In the genomic region with DNA sequence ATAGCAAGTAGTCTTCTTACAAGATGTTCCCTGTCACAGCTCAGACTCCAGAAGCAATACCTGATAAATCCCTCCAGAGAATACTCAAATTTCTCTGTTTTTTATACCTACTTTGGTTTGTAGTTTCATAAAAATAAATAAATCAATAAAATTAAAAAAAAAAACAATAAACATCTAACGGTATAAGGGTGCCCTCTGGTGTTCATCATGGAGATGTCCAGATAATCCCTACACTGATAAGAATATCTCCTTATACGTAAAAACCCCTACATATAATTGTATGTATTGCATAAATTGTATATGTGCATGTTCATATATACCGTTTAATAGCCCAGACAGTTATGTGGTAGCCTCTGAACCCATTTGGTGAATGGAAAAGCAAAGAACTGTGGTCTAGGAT, we compare ENCODE assay signal across 16 mouse cellular contexts.
DNase-seq lines count a peak whose midpoint lies in the region; ATAC-seq and TF ChIP-seq lines count a peak whose summit lies in the region.
"Had no signal": no experiment of that assay in that cellular context is flagged by ENCODE, and none has a peak within 500 bp of the region (broad histone marks: within the 10 kb centered on the region; RNA-seq: fewer than 3 reads in every experiment).

No protein-coding gene starts in this region.

- H3K4me2 ChIP-seq in hindbrain, postnatal 0 days (ENCODE audit: low read depth, low read length) = no peak overlapping the region
- H3K4me2 ChIP-seq in midbrain, postnatal 0 days (ENCODE audit: low read depth, low read length, poor library complexity, severe bottlenecking) = no peak overlapping the region
- no peak overlapping the region for H3K4me2 ChIP-seq in midbrain, embryonic 13.5 days (replicated peaks)
- H3K4me2 ChIP-seq: embryonic facial prominence, embryonic 15.5 days had no signal

- TF ChIP-seq EP300 in MEL (IDR thresholded peaks at IDR 0.05; ENCODE audit: low read depth in 1 of 2, low read length in 2 of 2) = no peak

- H3K4me1 ChIP-seq in hindbrain, postnatal 0 days (ENCODE audit: insufficient read depth, low read length) = no peaks in the 10 kb centered on the region
- H3K4me1 ChIP-seq in hindbrain, embryonic 10.5 days (replicated peaks) = no peaks in the 10 kb centered on the region
- no peaks in the 10 kb centered on the region for H3K4me1 ChIP-seq in midbrain, postnatal 0 days (ENCODE audit: insufficient read depth, low read length)
- no peaks in the 10 kb centered on the region for H3K4me1 ChIP-seq in midbrain, embryonic 13.5 days (replicated peaks)
- no peaks in the 10 kb centered on the region for H3K4me1 ChIP-seq in MEL (ENCODE audit: control insufficient read depth in 1 of 2, insufficient read depth in 2 of 2, low read length in 2 of 2)
- H3K4me1 ChIP-seq: embryonic facial prominence, embryonic 15.5 days; forebrain, embryonic 10.5 days had no signal

- peak; percentile 84 for TF ChIP-seq RAD21 in MEL (IDR thresholded peaks at IDR 0.05; ENCODE audit: low read depth, low read length)

- no peak for ATAC-seq in hindbrain, postnatal 0 days
- ATAC-seq in midbrain, postnatal 0 days (ENCODE audit: low FRiP score) = no peak
- ATAC-seq in midbrain, embryonic 13.5 days = no peak
- ATAC-seq: liver, postnatal 0 days had no signal

- 27% methylated on average over 3 of the region's 3 CpGs for WGBS in hindbrain, postnatal 0 days
- WGBS in hindbrain, embryonic 10.5 days = 21% methylated on average over 3 of the region's 3 CpGs
- WGBS in midbrain, postnatal 0 days = 29% methylated on average over 3 of the region's 3 CpGs
- 29% methylated on average over 3 of the region's 3 CpGs for WGBS in midbrain, embryonic 13.5 days

- no peaks in the 10 kb centered on the region for H3K36me3 ChIP-seq in hindbrain, postnatal 0 days (ENCODE audit: insufficient read depth, low read length)
- no peaks in the 10 kb centered on the region for H3K36me3 ChIP-seq in hindbrain, embryonic 10.5 days
- H3K36me3 ChIP-seq in midbrain, postnatal 0 days (ENCODE audit: insufficient read depth, low read length) = no peaks in the 10 kb centered on the region
- no peaks in the 10 kb centered on the region for H3K36me3 ChIP-seq in midbrain, embryonic 13.5 days
- no peaks in the 10 kb centered on the region for H3K36me3 ChIP-seq in MEL (ENCODE audit: control insufficient read depth in 1 of 2, insufficient read depth in 2 of 2, low read length in 2 of 2)
- H3K36me3 ChIP-seq: embryonic facial prominence, embryonic 15.5 days; forebrain, embryonic 10.5 days had no signal

- H3K27me3 ChIP-seq in hindbrain, postnatal 0 days (ENCODE audit: insufficient read depth, low read length) = no peaks in the 10 kb centered on the region
- H3K27me3 ChIP-seq in hindbrain, embryonic 10.5 days (ENCODE audit: insufficient read depth, poor library complexity, severe bottlenecking) = no peaks in the 10 kb centered on the region
- H3K27me3 ChIP-seq in midbrain, postnatal 0 days (ENCODE audit: insufficient read depth, low read length) = no peaks in the 10 kb centered on the region
- no peaks in the 10 kb centered on the region for H3K27me3 ChIP-seq in midbrain, embryonic 13.5 days
- H3K27me3 ChIP-seq in MEL (ENCODE audit: control insufficient read depth in 1 of 2, insufficient read depth in 2 of 2, low read length in 2 of 2) = no peaks in the 10 kb centered on the region
- H3K27me3 ChIP-seq: embryonic facial prominence, embryonic 15.5 days had no signal

- peak; percentile 10 for DNase-seq in hindbrain, postnatal 0 days (ENCODE audit: low spot score)
- no peak for DNase-seq in hindbrain, embryonic 10.5 days (ENCODE audit: low spot score)
- DNase-seq in midbrain, postnatal 0 days (ENCODE audit: low spot score) = peak; percentile 11
- peak; percentile 30 for DNase-seq in MEL (ENCODE audit: low read depth, low spot score)
- peak; percentile 0 for DNase-seq in induced T-regulatory cell, adult 2 months (ENCODE audit: low read depth)
- DNase-seq in cerebellum, adult 9-10 months = no peak
- no peak for DNase-seq in urinary bladder, postnatal 25 days (ENCODE audit: low spot score)
- DNase-seq: cerebellum, postnatal 36 days; kidney, adult 18-20 months; kidney, postnatal 25 days; liver, postnatal 0 days; right cerebral cortex, postnatal 4 days; thymus, postnatal 25 days had no signal

- H3K4me3 ChIP-seq in hindbrain, postnatal 0 days (ENCODE audit: low read length) = no peak overlapping the region
- H3K4me3 ChIP-seq in hindbrain, embryonic 10.5 days = no peak overlapping the region
- H3K4me3 ChIP-seq in midbrain, postnatal 0 days (ENCODE audit: low read depth, low read length) = no peak overlapping the region
- no peak overlapping the region for H3K4me3 ChIP-seq in midbrain, embryonic 13.5 days (replicated peaks)
- H3K4me3 ChIP-seq in MEL (ENCODE audit: control insufficient read depth in 1 of 2, insufficient read depth in 1 of 2, low read depth in 2 of 2, low read length in 2 of 2) = no peak overlapping the region
- H3K4me3 ChIP-seq: embryonic facial prominence, embryonic 15.5 days; forebrain, embryonic 10.5 days had no signal

- H3K27ac ChIP-seq in hindbrain, postnatal 0 days = no peak overlapping the region
- H3K27ac ChIP-seq in hindbrain, embryonic 10.5 days = no peak overlapping the region
- no peak overlapping the region for H3K27ac ChIP-seq in midbrain, postnatal 0 days (ENCODE audit: low read depth, low read length)
- no peak overlapping the region for H3K27ac ChIP-seq in midbrain, embryonic 13.5 days
- H3K27ac ChIP-seq in MEL (ENCODE audit: control insufficient read depth, low read depth, low read length) = no peak overlapping the region
- H3K27ac ChIP-seq: embryonic facial prominence, embryonic 15.5 days; forebrain, embryonic 10.5 days had no signal

- H3K79me2 ChIP-seq in MEL (ENCODE audit: control insufficient read depth, insufficient read depth, low read length, poor library complexity) = no peaks in the 10 kb centered on the region

- TF ChIP-seq POLR2A in MEL (IDR thresholded peaks at IDR 0.05; ENCODE audit: control insufficient read depth in 1 of 2, insufficient read depth in 1 of 2, low read depth in 1 of 2, low read length in 2 of 2, poor library complexity in 1 of 2) = no peak

- no peak overlapping the region for H3K9ac ChIP-seq in hindbrain, postnatal 0 days (replicated peaks; ENCODE audit: low read length)
- no peak overlapping the region for H3K9ac ChIP-seq in midbrain, postnatal 0 days (replicated peaks; ENCODE audit: low read length, poor library complexity, severe bottlenecking)
- no peak overlapping the region for H3K9ac ChIP-seq in midbrain, embryonic 13.5 days (replicated peaks)
- no peak overlapping the region for H3K9ac ChIP-seq in MEL (ENCODE audit: control insufficient read depth, low read depth, low read length, poor library complexity, severe bottlenecking)
- H3K9ac ChIP-seq: embryonic facial prominence, embryonic 15.5 days; liver, postnatal 0 days had no signal

- peak; percentile 51 for TF ChIP-seq CTCF in hindbrain, postnatal 0 days (IDR thresholded peaks at IDR 0.05; ENCODE audit: low read depth)
- TF ChIP-seq CTCF in midbrain, postnatal 0 days (IDR thresholded peaks at IDR 0.05) = peak; percentile 67
- peak in 2 of 3 experiments; percentile 5 to 53; a peak in 3 of 6 replicates for TF ChIP-seq CTCF in MEL (IDR thresholded peaks at IDR 0.05 in 2 of 3, conservative IDR thresholded peaks at IDR 0.05 in 1 of 3; ENCODE audit: control insufficient read depth in 1 of 3, insufficient read depth in 1 of 3, low read depth in 2 of 3, low read length in 3 of 3, poor library complexity in 1 of 3, severe bottlenecking in 1 of 3)

- H3K9me3 ChIP-seq in hindbrain, postnatal 0 days (ENCODE audit: low read length) = no peaks in the 10 kb centered on the region
- H3K9me3 ChIP-seq in hindbrain, embryonic 10.5 days = no peaks in the 10 kb centered on the region
- H3K9me3 ChIP-seq in midbrain, postnatal 0 days (ENCODE audit: low read length) = no peaks in the 10 kb centered on the region
- no peaks in the 10 kb centered on the region for H3K9me3 ChIP-seq in midbrain, embryonic 13.5 days
- no peaks in the 10 kb centered on the region for H3K9me3 ChIP-seq in MEL (replicated peaks; ENCODE audit: insufficient read depth, low read length)
- H3K9me3 ChIP-seq: embryonic facial prominence, embryonic 15.5 days; forebrain, embryonic 10.5 days had no signal

TF ChIP-seq in MEL, 35 proteins besides CTCF, POLR2A, EP300 and RAD21:
- no peak for TF ChIP-seq KAT2A (conservative IDR thresholded peaks at IDR 0.05; ENCODE audit: low read depth, low read length)
- no peak for TF ChIP-seq MAZ (IDR thresholded peaks at IDR 0.05; ENCODE audit: low read depth, low read length)
- peak; percentile 72 for TF ChIP-seq ZC3H11A (IDR thresholded peaks at IDR 0.05; ENCODE audit: low read depth, low read length)
- TF ChIP-seq NELFE (IDR thresholded peaks at IDR 0.05; ENCODE audit: low read depth, low read length) = no peak
- TF ChIP-seq USF1 (IDR thresholded peaks at IDR 0.05; ENCODE audit: low read depth, low read length) = no peak
- TF ChIP-seq GATA1 (IDR thresholded peaks at IDR 0.05; ENCODE audit: low read depth, low read length) = peak; percentile 50; the same call in 1 of the 2 replicates
- TF ChIP-seq CHD2 (IDR thresholded peaks at IDR 0.05; ENCODE audit: low read length) = no peak
- peak; percentile 78 for TF ChIP-seq ZNF384 (IDR thresholded peaks at IDR 0.05; ENCODE audit: low read depth, low read length)
- peak; percentile 66 for TF ChIP-seq SMC3 (IDR thresholded peaks at IDR 0.05; ENCODE audit: low read depth, low read length)
- TF ChIP-seq ZKSCAN1 (IDR thresholded peaks at IDR 0.05; ENCODE audit: low read depth, low read length) = no peak
- TF ChIP-seq MAFK (IDR thresholded peaks at IDR 0.05; ENCODE audit: borderline replicate concordance, low read depth, low read length) = no peak
- TF ChIP-seq BHLHE40 (IDR thresholded peaks at IDR 0.05; ENCODE audit: borderline replicate concordance, low read depth, low read length) = no peak
- no peak for TF ChIP-seq USF2 (IDR thresholded peaks at IDR 0.05; ENCODE audit: borderline replicate concordance in 1 of 2, insufficient read depth in 1 of 2, low read depth in 1 of 2, low read length in 2 of 2)

Comparison
In these comparisons a context has a peak if more than half of its experiments do, and no peak if none do; other contexts are left out.
1. DNase-seq: peak in hindbrain, postnatal 0 days (single experiment), midbrain, postnatal 0 days (single experiment), MEL (single experiment) and induced T-regulatory cell, adult 2 months (single experiment); none in hindbrain, embryonic 10.5 days (single experiment), cerebellum, adult 9-10 months (single experiment) and urinary bladder, postnatal 25 days (single experiment).
2. Peak in every context shown above with its lines, with median percentiles within 50 percentile points of each other: CTCF ChIP-seq.